Mouse (Mus musculus) CD4-positive, CD25-positive, alpha-beta regulatory T cell, adult 4 months (primary cell): ENCODE measurements around the gene Ccdc171. TPM values are rescaled to one million over a fixed set of nuclear protein-coding genes. Genes with fewer than 3 reads are reported as not detected.
"Not testable (repeated sequence)": the region's sequence is repeated elsewhere in the genome, so short reads cannot be mapped to it uniquely, and the experiment has no call there.

Source experiments
- ATAC-seq: one replicate; pipeline ENCODE4 v1.8.0; 2017
- polyA plus RNA-seq, 2 experiments: library from polyadenylated mRNA; unstranded; fragments of 100-300 nt; shearing (Covaris generic); gene quantifications; one replicate each; pipeline ENCODE4 v1.2.1; 2017

Gene Ccdc171
- polyA plus RNA-seq, 2 experiments from 2014 or later = 16.3 to 19.5 TPM

DNA sequence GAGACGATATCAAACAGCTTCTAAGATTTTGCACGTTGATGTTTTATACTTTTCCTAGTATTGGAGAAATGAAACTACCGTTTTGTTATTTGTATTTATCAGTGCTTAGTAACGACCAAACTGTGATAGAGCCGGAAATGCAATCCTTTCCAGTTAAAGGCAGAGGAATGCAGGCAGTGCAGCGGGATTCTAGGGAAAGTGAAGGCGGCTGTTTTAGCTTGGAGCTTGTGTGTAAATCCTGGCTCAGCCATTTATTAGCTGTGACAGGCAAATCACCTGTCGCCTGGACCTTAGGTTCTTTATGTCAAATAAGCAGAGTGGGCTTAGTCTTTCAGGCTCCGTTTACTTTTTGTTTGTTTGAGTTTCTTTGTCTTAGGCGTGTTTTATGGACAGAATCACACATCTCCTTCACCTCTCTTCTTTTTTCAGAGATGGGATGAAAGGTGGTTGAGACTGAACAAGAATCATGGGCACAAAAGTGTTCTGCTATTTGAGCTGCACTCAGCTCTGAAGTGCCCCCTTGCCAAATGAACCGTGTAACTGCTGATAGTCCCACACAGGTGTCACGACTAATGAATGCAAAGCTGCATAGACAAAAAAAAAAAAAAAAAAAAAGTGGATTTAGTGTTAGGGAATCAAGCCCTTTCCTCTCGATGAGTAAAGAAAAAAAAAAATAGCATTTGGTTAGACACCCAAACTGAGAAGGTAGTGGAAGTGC is 1.1 kb downstream of the Ccdc171 start:
- no peak for ATAC-seq

DNA sequence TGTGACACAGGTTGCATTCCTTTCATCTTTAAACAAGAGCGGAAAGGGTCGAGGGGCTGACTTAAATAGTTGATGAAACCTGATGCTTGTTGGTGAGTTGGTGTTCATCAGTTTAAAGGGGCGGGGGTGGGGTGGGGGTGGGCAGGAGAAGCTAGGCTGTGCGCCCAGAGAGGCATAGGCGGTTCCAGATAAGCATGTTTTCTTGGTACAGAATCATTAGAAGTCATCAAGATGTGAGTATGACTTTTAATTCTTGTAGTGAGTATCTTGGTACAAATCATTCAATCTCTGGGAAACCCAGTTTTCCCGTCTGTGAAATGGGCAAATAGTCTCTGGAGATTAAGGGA is 1.6 kb downstream of the Ccdc171 start:
- no peak for ATAC-seq

DNA sequence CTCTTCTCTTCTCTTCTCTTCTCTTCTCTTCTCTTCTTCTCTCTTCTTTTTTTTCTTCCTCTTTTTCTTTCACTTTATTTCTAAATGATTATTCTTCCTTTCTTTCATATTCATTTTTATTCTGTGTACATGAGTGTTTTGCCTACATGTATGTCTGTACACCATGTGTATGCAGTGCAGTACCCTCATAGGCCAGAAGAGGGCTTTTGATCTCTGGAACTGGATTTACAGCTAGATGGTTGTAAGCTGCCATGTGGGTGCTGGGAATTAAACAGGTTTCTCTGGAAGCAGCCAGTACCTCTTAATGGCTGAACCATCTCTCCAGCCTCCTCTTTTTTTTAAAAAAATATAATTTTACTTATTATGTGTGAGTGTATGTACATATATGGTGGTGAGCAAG is 2.6 kb downstream of the Ccdc171 start:
- no peak for ATAC-seq

DNA sequence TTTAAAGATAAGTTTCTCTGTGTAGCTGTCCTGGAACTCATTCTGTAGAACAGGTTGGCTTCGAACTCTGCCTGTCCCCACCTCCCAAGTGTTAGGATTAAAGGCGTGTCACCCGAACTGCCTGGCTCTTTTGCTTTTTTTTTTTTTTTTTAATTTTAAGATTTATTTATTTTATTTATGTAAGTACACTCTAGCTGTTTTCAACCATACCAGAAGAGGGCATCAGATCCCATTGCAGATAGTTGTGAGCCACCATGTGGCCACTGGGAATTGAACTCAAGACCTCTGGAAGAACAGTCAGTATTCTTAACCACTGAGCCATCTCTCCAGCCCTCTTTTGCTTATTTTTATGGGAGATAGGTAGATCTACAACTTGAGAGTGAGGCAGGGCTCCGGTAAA is 4.7 kb downstream of the Ccdc171 start:
- ATAC-seq = not testable (repeated sequence)

DNA sequence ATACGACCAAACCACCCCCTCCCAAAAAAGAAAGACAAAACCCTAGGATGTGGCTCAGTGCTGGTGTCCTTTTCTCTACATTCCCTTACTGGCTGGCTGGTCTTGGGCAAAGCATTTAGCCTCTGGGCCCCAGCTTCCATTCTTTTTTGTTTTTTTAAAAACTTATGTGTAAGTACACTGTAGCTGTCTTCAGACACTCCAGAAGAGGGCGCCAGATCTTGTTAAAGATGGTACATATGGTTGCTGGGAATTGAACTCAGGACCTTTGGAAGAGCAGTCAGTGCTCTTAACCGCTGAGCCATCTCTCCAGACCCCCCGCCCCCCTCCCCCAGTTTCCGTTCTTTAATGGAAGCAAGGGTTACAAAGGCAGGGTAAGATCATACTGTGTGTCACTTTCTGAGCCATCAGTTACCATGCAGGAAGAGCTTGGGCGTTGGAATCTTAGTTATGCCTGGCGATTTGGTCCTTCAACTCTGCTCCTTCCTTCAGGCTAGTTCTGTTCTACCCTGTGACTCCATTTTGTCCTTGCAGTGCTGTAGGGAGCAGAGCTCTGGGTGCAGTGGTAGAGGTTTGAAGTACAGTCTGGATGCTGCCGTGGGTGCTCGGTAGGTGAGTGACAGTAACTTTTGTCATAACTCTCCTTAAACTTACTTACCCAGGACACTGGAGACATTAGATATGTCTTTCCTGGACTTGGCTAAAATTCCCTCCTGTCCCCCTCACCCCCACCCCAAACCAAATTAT is 8.0 kb downstream of the Ccdc171 start:
- no peak for ATAC-seq

DNA sequence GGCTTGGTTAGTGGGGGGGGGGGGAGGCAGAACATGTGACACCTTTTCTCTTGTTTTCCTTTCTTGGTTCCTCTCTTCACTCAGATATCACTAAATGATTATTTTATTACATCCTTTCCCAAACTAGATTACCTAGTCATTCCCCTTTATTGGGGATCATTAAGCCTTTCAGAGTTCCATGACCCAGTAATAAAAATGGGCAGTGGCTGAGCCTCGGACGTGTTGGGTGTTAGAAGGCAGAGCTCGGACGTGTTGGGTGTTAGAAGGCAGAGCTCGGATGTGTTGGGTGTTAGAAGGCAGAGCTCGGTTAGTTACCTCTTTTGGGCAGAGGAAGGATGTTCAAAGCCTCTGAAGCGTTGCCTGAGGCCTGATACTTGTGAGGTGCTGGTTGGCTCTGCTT is 8.7 kb downstream of the Ccdc171 start:
- no peak for ATAC-seq

DNA sequence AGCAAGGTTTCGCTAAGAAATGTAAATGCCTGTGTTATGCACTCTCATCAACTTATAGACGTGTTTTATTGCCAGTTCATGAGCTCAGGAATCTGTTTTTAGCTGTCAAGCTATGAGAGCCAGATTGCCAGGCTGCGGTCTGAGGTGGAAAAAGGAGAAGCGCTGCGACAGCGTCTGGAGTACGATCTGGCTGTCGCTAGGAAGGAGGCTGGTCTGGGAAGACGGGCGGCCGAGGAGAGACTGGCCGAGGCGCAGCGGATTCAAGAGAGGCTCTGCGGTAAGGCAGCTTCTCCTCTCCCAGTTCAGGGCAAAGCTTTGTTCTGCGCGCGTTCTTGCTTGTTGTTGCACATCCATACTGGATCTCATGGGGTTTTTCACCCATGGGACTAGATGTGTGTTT is 24.2 kb downstream of the Ccdc171 start:
- ATAC-seq = no peak

DNA sequence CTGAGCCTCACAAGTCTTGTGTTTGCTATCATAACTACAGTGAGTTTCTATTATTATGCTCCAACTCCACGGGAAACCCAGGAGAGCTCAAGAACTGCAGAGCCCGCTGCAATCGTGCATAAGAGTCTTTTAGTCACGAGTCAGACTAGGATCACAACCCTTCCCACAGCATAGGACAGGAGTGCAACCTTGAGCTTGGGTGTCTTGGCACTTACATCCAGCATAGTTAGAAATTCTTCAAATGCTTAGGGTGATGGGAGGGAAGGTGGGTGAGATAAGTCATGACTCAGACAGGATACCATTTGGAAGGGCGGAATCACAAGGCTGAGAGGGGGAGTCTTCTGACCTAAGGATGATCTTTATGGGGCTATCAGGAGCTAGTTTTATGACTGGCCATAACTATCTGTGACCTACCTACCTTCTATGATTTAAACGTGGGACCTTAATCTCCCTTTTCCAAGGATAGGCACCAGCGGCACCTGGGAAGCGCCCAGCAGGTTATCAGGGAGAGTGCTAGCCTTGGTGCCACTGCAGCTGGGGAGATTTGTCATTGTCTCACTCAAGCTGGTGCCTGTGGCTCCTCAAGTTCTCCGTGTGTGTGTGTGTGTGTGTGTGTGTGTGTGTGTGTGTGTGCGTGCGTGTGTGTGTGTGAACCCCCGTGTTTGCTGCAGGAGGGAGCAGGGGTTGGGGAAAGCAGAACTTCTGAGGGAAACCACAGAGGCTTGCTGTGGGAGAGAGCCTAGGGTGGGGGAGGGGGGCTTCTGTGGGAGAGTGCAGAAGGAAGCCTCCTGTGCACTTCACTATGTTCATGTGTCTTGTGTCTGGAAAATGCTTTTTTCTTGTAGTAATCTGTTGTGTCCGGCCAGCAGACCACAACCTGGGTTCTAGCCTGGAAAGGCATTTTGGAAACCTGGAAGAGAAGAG is 42.1 kb downstream of the Ccdc171 start:
- ATAC-seq = peak; percentile 50

DNA sequence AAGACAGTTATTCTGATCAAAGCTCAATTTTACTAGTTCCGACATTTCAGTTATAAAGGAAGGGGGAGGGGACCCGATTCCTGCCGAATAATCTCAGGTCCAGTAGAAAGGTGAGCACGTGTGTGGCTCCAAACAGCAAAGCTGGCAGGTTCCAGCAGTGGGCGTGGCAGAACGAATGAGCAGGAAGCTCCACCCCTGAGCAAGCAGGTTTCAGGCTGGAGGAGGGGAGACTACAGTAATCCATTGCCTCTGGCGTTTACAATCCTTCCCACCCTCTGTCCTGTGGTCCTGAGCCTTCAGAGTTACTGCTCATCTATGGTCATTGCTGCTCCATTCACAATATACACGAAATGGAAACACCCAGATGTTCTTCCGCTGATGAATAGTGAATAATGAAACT is 42.8 kb downstream of the Ccdc171 start:
- ATAC-seq = peak; percentile 36

DNA sequence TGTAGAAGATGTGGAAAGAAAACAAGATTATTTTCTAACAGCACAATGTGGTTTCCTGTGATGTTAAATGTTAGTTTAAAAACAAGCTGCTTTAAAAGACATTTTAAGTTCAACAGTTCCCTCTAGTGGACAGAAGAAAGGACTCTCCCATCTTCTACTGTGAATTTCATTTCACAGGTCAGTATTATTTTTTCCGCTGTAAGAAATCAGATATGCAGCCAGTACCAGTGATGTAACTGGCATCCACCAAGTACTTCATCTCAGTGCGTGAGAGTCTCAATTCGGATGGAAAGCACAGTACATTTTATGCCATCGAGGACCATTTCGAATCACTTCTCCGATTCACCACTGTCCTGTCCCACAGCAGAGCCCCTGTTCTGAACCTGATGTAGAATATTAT is 45.2 kb downstream of the Ccdc171 start:
- peak; percentile 83 for ATAC-seq

DNA sequence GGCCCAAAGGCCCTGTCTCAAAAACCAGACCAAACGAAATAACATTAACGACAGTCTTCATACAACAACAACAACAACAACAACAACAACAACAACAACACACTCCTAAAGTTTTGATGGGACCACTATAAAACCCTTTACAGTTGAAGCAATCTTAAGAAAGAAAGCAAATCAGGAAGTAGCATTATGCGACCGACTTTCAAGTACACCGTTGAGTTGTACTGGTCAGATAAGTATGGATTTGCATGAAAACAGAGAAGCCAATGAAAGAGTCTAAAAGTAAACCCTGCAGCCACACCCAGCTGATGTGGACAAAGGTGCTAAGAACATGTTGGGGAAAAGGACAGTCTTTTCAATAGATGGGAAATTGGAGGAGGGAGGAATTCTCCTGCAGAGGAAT is 45.7 kb downstream of the Ccdc171 start:
- no peak for ATAC-seq

DNA sequence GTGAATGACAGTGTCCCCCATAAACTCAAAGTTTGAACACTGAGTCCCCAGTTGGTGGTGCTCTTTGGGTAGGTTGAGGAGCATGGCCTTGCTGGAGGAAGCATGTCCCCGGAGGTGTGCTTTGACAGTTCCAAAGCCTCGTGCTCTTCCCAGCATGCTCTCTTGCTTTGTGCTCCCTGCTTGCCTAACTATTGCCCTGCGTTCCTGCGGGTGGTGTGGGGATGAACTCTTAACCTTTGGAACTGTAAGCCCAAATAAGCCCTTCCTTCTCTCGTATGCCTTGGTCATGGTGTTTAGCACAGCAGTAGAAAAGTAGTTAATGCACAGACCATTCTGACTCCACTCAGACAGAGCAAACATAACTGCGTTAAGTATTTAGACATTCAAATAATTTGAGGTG is 47.2 kb downstream of the Ccdc171 start:
- ATAC-seq = no peak

DNA sequence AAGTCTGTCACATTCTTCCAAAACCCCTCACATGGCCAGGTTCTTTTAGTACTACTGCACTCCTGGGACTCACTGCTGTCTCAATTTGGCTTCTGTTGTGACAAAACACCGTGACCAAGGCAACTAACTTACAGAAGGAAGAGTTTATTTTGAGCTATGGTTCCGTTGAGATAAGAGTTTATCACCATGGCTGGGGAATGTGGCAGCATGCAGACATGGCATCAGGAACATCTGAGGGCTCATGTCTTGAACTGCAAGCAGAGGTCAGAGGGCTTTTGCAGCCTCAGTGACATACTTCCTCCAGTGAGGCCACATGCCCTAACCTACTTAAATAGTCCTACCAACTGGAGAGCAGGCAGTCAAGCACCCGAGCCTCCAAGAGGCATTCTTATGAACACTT is 51.0 kb downstream of the Ccdc171 start:
- ATAC-seq = no peak

DNA sequence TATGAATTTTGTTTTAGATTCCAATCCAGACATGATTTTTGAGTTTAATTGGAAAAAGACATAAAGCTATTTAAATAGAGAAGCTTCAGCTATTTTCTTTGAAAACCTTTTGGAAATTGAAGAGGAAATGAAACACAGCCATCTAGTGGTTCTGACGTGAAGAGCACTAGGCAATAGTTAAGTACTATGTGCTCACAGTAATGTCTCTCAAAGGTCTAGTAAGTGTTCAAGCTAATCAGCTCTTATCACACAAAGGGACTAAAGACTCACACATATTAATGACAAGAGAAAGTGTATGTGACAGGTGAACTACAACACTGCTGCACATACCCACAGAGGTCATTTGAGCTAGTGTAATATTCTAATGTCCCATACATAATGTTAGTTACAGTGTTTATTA is 54.8 kb downstream of the Ccdc171 start:
- ATAC-seq = no peak

DNA sequence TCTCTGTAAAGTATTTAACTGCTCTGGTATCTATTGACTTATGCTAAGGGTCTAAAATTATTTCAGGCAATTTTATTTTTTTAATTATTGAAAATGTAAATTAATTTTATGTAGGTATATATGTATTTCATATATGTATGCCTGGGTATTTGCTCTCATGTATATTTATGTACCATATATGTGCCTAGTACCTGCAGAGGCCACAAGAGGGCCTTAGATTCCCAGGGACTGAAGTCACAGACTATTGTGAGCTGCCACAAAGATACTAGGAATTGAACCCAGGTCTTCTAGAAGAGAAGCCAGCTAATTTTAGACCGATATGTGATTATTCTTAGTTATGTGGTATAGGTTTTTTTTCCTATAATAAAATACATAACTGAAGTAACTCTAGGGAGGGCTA is 62.2 kb downstream of the Ccdc171 start:
- ATAC-seq = no peak

DNA sequence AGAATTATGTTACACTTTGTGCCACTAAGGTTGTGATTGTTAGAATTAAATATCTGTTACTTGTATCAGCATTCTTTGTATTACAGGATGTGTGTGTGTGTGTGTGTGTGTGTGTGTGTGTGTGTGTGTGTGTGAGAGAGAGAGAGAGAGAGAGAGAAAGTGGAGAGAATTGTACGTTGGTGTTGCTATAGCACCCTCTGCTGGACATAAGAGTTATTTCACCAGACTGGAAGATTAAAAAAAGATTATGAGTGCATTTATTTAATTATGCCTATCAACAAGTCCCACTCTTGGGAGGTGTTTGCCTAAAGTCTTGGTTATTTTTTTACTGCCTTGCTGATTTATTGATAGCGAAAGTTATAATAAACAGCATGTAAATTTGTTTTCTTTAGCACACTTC is 71.1 kb downstream of the Ccdc171 start:
- peak; percentile 71 for ATAC-seq

DNA sequence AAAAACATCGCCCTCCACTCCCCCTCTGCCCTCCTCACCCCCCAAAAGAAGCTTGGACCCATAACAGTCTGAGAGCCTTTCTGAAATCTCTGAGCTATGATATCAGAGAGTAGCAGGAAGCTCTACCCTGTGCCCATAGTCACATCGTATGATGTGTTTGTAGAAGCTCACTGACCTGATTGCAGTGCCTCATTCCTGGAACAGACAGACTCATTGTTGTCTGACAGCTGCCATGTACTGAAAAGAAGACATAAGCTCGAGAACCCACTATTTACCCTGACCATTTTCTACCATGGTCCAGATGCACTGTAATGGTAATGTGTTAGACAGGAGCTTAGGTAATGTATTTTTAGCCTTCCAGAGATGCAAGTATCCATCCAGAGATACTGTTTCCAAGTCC is 85.8 kb downstream of the Ccdc171 start:
- ATAC-seq = no peak

DNA sequence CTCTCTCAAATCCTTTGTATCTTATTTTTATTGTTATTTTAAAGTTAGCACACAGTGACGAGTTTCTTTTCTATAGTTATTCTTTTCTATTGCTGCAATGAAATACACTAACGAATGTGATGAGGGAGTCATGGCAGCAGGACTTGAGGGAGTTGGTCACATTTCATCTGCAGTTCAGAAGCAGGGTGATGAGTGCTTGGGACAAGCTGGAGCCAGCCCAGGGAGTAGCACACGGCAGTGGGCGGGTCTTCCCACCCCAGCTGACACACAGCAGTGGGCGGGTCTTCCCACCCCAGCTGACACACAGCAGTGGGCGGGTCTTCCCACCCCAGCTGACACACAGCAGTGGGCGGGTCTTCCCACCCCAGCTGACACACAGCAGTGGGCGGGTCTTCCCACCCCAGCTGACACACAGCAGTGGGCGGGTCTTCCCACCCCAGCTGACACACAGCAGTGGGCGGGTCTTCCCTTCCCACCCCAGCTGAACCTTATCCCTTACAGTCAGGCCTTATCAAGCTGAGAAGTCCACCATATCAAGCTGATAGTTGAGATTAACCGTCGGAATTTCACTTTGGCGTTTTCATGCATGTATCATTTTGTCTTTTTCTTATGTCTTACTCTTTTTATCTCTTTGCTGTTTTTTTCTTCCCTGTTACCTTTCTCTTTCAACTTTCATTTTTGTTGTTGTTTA is 97.8 kb downstream of the Ccdc171 start:
- not testable (repeated sequence) for ATAC-seq

DNA sequence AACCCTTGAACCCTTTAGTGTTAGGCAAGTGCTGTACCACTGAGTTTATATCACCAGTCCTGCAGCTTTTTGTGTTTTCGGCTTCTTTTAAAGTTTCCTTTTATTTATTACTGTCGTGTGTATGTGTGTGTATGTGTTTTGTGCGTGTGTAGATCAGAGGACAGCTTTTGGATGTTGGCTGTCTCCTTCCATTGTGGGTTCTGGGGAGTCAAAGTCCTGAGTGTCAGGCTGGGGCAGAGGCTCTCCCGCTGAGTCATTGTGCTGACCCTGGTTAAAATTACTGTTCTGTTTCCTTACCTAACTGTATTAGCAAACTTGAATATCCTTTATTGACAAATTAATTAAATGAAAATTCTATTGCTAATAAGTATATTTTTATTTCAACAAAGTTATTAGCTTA is 98.4 kb downstream of the Ccdc171 start:
- no peak for ATAC-seq

DNA sequence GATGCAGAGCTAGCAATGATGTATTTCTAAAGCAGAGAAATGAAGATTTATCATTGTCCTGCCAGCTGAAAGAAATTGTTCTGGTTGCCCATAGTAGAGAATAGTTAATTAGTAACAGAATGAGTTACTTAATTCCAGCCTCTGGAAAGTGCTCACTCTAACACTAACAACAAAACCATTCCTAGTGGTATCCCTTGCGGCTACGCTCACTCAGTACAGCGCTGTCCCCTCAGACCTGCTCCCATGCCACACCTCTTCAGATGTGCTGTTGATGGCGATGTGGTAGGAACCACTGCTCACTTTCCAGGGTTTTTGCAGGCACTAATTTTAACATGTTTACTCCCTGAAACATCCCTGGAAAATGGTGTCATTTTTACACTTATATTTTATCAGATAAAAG is 126.1 kb downstream of the Ccdc171 start:
- ATAC-seq = no peak

DNA sequence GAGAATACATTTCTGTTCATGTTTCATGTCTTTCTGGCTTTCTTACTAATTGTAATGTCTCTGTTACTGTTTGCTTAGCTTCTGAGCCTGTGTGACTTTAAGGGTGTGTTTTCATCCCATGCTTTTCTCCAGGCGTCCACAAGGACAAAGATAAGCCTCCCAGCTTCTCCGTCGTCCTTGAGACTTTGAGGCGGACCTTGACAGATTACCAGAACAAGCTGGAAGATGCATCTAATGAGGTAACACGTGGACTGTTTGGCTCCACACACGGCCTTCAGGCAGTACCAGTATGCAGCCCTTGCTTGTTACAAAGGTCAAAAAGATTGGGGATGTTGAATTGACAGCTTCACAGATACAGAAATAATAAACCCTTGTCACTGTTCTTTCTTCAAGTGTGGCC is 130.1 kb downstream of the Ccdc171 start:
- ATAC-seq = no peak

DNA sequence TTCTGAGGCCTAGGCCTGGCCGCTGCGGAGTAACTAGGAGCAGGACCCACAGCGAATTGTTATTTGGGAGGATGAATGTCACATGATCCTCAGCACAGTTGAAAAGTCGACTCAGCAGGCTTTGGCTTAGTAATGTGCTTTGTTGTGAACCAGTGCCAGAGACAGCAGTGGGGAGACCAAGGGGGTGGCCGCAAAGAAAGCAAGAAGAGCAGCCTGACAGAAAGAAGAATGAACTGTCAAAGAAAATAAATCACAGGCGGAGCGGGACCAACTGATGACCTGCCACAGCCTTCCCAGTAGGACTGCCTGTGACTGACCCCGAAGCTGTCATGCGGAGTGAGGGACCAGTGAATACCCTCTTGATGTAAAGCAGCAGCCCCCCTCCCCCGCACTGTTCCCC is 131.2 kb downstream of the Ccdc171 start:
- ATAC-seq = no peak

DNA sequence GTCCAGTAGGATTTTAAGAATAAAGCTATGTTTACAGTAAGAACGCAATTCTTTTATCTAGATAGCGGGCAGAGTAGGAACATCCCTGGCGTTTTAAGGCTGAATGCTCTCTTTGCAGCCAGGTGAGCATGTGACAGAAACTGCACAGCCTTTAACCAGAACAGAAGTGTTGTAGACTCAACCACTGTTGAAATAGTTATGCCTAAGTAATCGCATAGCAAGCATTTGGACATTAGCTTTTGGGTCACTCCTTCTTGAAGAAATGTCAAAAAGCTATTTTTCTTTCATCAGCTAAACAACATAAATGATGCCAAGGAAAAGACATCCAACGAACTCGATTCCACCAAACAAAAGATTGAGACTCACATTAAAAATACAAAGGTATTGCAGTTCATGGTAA is 131.7 kb downstream of the Ccdc171 start:
- no peak for ATAC-seq
